Mouse (Mus musculus): ENCODE results near the gene Pgbd5.

- TF ChIP-seq CTCF (IDR thresholded peaks at IDR 0.05; ENCODE audit: control insufficient read depth, insufficient read depth, insufficient replicate concordance, low read depth, low read length): no peak
- TF ChIP-seq POLR2A (IDR thresholded peaks at IDR 0.05; ENCODE audit: control insufficient read depth, low read depth, low read length): no peak
Measured at GRCm38 (mm10) chr8:124399403-124399861, 40.0 kb downstream of the Pgbd5 start.
